Mouse (Mus musculus): ENCODE measurements around the gene Hoxd11.
A peak's percentile ranks its signal among the peaks of the same experiment; 100 is the strongest.

Hoxd11 gene

DNA sequence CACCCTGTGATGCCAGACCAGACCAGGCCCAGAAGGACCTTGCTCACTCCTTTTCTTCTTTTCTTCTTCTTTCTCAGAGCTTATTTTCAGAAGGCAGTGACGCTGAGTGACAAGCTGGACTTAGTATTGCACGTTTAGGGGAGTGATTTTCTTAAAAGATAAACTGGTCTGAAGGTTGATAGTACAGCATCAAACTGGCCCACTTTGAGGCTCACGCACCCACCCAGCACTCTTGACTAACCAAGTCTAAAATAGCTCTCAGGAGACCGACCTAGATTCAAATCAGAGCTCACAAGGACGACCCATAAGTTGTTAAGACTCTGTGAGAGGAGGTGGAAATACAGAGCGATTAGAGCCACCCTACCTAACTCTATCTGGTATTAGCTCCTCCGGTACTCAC is 12.9 kb upstream of the Hoxd11 start:
- no peak for DNase-seq (ENCODE audit: low spot score)

DNA sequence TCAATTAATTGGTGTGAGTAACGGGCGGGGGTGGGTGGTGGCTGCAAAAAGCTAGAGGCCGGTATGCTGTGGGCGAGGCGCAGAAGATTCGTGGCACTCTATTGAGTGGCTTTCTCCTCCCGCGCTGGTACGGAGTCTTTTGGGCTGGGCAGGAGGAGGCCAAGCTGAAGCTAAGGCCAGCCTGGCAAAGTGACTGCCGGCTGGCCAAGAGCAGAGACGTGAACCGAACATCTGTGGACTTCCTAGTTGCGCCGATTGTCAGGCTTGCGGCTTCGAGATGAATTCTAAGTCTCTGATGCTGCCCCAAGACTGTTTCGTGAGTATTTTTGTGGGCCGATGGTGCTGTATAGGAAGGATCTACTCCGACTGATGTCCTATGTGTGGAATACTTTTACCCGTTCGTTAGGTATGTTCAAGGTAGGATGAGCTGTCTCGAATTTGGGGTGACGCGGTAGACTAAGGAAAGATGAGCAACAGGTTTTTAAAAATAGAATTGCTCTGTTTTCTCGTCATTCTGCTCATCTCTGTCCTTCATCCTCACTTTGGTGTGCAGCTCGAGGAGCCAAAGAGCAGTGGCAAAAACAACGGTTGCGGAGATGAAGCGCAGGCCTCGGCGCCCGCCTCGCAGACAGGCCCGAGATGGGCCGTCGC is 12.0 kb upstream of the Hoxd11 start:
- DNase-seq (ENCODE audit: low spot score) = no peak

DNA sequence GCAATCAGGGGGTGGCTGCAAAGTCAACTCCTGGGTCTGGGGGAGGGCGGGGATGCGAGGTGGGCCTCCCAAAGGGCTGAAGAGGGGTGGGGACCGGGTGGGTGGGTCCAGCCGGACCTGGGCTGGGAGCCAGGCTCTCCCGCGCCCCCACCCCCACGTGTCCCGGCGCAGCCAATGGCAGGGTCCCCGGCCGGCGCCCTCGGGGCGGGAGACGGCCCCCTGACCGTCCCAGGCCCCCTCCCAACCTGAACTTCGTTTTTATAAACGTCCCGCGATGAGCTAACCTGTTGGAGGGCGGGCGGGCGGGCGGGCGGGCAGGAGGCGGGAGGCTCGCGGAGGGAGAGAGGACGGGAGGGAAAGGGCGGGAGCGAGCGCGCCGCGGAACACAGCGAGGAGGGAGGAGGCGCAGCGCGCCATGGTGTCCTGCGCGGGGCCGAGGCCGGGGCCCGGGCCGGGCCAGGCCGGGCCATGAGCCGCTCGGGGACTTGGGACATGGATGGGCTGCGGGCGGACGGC is 11.5 kb upstream of the Hoxd11 start, which contains the start of gene Hoxd13:
Hoxd13 (plus strand) TSS at position 469 of the 516 bp plus-strand sequence.
- DNase-seq (ENCODE audit: low spot score) = no peak

DNA sequence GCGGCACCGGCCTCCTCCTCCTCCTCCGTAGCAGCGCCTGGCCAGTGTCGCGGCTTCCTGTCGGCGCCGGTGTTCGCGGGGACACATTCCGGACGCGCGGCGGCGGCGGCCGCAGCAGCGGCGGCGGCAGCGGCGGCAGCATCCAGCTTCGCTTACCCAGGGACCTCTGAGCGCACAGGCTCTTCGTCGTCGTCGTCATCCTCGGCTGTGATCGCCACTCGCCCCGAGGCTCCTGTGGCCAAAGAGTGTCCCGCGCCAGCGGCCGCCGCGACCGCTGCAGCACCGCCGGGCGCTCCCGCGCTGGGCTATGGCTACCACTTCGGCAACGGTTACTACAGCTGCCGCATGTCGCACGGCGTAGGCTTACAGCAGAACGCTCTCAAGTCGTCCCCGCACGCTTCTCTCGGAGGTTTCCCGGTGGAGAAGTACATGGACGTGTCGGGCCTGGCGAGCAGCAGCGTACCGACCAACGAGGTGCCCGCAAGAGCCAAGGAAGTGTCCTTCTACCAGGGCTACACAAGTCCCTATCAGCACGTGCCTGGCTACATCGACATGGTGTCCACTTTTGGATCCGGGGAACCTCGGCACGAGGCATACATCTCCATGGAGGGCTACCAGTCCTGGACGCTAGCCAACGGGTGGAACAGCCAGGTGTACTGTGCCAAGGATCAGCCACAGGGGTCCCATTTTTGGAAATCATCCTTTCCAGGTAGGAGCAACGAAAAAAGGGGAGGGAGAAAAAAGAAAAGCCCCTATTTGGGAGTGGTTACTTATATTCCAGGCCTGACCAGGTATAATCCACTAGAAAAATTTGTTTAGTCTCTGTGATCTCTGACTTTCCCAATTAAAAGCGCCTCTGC is 10.8 kb upstream of the Hoxd11 start:
- no peak for DNase-seq (ENCODE audit: low spot score)

DNA sequence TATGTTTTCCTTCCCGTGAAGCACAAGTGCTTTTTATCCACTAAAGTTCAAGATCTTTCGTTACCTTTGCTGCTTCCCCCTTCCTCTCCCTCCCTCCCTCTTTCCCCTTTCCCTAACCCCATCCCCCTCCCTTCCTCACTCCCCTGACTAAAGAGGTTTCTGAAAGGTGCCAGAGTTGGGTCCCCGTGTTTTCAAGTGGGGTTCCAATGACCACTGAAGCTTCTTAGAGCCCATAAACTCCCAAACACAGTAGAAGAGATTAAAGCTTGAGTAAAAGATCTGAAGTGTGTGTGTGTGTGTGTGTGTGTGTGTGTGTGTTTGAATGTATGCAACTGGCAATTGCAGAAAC is 10.2 kb upstream of the Hoxd11 start:
- DNase-seq (ENCODE audit: low spot score) = no peak

DNA sequence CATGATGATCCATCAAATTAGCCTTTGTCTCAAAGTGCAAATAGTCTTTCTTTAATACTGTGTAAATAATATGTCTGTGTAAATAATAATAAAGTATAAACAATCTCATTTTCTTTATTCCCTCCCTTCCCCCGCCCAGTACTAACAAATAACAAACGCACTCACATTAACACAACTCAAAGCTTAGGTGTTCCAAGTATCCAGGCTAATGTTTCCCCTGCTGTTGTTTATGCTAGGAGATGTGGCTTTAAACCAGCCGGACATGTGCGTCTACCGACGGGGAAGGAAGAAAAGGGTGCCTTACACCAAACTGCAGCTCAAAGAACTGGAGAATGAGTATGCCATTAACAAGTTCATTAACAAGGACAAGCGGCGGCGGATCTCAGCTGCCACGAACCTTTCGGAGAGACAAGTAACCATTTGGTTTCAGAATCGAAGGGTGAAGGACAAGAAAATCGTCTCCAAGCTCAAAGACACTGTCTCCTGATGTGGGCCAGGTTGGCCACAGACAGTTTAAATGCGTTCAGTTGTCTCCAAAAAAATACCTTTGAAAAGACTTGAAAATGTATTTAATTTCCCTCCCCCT is 9.6 kb upstream of the Hoxd11 start:
- DNase-seq (ENCODE audit: low spot score) = no peak

DNA sequence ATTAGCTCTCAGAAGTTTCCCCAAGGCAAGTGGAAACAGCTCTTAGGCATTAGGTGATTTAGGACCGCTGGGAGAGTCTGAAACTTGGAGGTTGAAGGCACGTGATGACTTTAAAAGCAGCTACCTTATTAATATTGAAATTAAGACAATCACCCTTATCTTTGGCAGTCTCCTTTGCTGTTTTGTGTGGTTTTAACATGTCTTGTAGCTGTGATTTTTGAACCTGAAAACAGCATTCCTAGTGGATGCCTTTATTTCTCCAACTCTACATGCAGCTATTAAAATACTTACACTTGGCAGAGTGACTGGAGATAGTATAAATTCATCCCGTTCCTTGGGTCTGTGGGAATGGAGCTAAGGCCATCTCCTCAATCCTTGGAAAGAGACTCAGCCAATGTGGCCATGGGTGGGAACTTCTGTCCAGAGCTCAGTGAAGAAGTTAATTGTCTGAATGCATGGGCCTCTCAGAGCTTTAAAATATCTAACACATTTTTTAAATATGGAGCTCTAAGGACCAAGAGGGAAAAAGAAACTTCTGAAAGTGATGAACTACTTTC is 8.6 kb upstream of the Hoxd11 start:
- DNase-seq (ENCODE audit: low spot score) = no peak

DNA sequence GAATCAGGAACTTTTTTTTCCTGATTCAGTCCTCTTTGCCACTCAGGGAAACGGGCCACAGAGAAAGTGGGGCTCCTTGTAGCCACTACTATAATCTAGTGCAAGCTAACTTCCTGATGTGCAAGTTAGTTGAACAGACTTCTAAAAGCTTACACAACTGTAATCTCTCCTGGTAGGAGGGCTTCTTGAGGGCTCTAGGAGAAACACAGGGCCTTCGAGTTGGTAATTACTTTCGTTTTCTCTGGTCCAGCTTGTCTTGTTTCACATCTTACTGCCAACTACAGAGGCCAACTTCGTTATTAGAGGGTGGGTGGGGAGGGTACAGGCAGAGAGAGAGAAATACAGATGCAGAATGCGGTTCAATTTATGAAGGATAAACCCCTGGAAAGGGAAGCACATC is 7.5 kb upstream of the Hoxd11 start:
- DNase-seq (ENCODE audit: low spot score) = no peak

DNA sequence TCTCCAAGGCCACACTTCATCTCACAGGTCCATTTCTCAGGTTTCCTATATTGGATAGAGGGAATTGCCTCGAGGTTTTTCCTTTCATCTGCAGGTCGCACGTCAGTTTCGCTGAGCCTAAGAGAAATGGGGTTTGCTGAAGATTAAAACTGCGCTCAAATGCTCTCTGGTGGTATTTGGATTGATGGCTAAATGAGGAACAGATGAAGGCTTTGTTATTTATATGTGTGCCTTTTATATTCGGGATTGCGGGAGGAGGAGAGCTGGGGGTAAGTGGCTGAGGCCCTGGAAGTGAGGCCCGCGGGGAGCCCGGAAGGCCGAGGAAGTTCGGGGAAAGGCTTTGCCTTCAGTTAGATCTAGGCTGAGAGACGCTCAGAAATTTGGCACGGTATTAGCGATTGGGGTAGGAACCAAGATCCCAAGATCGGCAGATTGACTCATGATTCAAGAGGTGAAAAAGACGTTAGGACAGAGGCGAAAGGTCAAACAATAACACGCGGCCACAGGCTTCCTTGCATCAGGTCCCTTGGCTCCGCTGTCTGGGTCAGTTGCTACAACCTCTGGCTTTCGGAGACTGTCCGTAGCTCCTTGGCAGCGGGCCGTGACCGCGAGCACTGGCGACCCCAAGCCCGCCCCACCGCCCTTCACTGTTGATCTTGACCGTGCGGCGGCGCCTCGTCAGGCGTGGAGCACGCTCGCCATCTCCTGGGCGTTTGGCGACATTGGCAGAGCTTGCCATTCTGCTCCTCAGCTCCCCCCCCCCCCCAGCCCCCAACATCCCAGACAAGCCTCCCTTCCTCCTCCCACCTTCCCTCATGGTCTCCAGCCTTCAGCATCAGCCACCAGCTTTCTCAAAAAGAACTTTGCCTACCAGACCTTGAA is 6.6 kb upstream of the Hoxd11 start:
- DNase-seq (ENCODE audit: low spot score) = peak; percentile 89

DNA sequence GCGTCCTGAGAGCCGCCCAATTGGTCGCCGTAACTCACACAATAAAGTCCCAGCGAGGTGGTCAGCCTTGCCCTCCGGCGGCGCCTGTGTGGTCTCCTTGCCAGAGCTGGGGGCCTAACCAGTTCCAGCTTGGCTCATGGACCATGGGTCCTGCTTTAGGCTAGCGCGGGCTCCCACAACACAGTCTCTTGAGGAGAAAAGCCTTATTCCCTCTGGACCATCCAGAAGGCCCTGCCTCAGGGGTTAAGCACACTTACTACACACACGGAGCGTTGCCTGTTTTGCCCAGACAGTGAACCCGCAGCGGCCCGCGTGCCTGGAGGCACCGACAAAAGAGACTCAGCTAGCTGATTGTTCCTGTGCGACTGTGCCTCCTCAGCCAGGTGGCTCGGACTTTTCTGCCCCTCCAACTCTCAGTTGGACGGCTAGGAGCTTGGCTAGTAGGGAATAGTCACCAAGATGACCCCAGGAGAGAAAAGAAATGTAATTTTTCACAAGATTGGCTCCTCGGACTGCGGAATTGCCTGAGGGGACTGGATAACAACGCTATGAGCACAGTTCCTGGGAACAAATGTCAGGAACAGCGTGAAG is 5.4 kb upstream of the Hoxd11 start:
- no peak for DNase-seq (ENCODE audit: low spot score)

DNA sequence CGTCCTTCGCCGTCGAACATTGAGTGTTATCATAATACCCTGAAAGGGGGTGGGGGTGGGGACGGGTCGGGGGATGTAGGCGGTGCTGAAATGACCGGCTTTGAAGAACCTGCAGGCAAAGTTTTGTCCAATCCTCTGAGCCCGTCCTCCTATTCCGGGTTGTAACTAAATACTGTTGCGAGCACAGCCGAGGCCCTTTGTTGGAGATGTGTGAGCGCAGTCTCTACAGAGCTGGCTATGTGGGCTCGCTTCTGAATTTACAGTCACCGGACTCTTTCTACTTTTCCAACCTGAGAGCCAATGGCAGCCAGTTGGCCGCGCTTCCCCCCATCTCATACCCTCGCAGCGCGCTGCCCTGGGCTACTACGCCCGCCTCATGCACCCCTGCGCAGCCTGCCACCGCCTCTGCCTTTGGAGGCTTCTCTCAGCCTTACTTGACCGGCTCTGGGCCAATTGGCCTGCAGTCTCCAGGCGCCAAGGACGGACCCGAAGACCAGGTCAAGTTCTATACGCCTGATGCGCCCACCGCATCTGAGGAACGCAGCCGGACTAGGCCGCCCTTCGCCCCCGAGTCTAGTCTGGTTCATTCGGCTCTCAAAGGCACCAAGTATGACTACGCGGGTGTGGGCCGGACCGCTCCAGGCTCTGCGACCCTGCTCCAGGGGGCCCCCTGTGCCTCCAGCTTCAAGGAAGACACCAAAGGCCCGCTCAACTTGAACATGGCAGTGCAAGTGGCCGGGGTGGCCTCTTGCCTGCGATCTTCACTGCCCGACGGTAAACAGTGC is 4.3 kb upstream of the Hoxd11 start, which contains the start of gene Hoxd12:
Hoxd12 (plus strand) TSS at position 133 of the 785 bp plus-strand sequence.
- no peak for DNase-seq (ENCODE audit: low spot score)

DNA sequence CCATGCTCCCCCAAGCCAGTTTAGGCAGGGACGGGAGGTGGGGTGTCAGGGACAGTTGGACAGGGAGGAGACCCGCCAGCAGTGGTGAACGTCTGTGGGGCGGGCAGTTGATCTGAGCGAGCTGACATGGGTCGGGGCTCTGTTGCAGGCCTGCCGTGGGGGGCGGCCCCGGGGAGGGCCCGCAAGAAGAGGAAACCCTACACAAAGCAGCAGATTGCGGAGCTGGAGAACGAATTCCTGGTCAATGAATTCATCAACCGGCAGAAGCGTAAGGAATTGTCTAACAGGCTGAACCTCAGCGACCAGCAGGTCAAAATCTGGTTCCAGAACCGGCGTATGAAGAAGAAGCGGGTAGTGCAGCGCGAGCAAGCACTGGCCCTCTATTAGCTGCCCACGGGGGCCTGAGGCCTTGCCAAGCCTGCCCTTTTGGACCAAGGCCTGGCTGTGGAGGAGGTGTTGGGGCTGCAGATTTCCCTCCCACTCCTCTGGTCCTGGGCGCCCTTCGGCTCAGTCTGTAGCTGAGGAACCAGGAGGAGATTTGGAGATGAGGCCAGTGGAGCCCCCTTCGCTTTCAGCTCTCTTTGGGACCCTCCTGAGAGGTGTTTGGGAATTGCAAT is 3.6 kb upstream of the Hoxd11 start:
- no peak for DNase-seq (ENCODE audit: low spot score)

DNA sequence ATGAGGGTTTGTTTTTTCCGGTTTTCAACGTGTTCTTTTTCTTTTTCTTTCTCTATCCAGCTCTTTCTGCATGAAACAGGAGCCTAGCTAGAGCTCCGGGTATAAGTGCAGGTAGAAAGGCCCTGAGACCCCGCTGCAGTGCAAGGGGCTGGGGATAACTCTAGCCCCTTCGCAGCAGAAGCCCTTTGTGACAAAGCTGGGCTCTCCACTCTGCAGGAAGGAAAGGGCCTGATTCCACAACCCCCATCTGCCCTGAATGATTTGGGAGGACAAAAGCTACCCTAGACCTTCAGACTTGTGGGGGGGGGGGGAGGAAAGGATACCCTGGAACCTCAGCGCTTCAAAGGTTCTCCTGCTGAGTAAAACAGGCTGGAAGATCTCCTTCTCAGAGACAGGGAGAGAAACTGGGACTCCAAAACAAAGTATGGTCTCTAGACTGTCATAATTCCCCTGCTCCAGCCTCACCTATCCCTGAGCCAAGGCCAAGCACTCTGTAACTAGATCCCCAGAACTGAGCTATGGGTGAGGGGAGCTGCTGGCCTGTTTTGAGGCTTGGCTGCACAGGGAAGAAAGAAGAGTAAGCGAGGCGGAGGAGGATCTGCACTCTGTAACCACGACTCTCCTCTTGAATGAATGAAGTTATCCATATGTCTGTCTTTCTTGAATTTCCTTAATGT is 2.8 kb upstream of the Hoxd11 start:
- no peak for DNase-seq (ENCODE audit: low spot score)

DNA sequence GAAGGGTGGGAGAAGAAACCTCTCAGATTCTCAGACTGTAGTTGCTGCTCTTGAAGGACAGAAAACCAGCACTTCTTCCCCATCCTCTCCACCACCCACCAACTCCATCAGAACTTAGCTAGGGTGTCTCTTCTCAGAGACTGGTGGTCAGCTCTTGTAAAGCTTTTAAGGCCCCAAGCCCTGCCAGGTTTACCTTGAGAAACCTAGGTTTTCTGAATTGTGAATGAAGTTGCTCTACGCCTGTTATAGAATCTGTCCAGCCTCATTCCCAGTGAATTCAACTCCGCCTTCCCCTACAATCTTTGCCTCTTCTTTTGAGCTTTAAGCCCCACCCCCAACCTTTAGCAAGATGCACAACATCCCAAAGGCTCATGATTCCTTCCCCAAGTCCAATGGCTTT is 2.3 kb upstream of the Hoxd11 start:
- no peak for DNase-seq (ENCODE audit: low spot score)

DNA sequence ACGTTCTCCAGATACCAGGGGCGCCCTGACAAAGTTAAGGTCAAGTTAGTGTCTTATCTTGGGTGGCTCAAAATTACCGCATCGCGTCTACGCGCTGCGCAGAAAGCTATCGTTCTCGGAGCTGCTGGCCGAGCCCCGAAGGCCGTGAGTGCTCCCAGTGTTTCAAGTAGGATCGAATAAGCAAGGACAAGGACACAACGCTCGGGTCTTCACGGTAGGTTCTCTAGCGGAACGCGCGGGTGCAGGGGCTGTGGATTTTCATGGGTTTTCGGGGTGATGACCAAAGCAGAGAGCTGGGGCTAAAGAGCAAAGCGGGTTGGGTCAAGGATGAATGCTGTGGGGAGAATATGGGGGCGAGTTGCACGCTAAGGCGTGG is 227 bp downstream of the Hoxd11 start:
- no peak for DNase-seq (ENCODE audit: low spot score)

DNA sequence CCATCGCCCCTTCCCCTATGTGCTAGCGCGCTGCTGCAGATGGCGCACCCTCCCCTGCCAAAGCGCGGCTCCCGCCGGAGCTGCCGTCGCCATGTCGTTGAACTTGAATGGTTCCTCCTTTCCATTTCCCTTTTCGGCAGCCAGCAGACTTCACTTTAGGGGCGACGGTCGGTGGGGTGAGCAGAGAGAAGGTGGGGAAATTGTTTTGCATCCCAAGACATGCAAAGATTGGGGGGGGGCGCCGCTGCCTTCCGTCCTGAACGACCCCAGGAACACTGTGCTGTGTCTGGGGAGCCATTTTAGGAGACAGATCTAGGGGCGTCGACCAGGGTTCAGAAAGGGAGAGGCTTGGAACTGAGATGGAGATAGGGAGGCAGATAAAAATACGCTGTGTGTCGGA is 623 bp downstream of the Hoxd11 start:
- no peak for DNase-seq (ENCODE audit: low spot score)

DNA sequence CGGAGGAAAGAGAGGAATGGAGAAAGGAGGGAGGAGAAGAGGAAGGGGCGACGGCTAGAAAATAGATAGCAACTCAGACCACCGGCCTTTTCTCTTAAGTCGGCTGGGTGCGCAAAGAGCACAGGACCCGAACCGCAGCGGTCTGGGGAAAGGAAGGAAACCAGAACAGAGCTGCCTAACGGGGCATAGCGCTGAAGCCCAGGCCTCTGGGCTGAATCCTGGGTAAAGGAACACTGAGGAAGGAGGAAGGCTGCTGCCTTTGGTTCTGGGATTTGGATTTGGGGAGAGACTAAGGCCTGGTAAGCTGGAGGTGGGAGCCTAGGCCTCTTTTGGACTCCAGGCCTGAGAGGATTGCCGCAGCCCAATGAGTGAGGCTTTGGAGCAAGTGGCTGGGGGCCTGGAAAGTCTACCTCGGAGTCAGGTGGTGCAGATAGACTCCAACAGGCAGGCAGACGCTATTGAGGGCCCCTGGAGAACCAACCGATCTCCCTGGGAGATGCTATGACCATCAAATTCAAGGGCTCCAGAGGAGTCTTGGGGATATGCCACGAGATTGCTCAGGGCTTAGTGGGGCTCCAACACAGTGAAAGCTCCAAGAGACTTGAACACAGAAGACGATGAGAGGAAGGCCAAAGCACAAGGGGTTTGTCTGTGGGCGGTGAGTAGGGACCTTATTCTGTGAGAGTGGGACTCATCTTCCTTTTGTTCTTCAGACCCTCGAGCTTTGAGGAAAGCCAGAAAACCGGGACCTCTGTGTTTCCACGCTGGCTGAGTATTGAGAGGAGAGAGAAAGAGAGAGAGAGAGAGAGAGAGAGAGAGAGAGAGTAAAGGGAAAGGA is 1.4 kb downstream of the Hoxd11 start:
- DNase-seq (ENCODE audit: low spot score) = no peak

All from embryo, embryonic 10.5 days (tissue).